Mouse (Mus musculus) A20 (cell line): ENCODE results near the gene Ptbp1.

Experiments used
- DNase-seq: peaks from one replicate; pipeline ENCODE4 v3.0.0-alpha.2; 2011; ENCODE audit warnings: low read depth, low spot score

The Ptbp1 gene

DNA sequence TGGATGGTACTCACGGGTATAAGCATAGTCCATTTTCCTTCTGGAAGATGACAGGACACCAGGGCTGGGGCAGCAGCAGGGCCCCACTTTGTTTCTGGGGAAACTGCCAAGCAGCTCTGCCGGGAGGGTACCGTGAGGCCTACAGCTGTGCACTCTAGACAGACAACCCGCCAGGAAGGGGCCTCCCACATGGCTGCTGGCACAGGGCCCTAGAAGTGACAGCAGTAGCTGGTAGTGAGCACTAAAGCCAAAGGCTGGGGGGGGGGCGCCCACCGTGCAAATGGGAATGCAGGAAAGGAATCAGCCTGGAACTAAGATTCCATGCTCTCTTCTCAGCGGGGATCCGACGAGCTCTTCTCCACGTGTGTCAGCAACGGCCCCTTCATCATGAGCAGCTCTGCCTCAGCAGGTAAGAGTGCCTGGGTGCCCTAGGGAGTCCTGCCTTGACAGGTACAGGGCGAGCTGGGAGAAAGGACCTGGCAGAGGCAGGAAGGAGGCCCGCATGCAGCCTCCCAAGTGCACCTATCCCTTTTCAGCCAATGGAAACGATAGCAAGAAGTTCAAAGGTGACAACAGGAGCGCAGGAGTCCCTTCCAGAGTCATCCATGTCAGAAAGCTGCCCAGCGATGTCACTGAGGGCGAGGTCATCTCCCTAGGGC is 4.3 kb downstream of the Ptbp1 start:
- DNase-seq = no peak

- DNase-seq = no peak
Observed at GRCm38 (mm10) chr10:79859116-79859515, 4.9 kb downstream of the Ptbp1 start.

GRCm38 (mm10) chr10:79860079-79860911 is 6.1 kb downstream of the Ptbp1 start:
- no peak for DNase-seq

DNA sequence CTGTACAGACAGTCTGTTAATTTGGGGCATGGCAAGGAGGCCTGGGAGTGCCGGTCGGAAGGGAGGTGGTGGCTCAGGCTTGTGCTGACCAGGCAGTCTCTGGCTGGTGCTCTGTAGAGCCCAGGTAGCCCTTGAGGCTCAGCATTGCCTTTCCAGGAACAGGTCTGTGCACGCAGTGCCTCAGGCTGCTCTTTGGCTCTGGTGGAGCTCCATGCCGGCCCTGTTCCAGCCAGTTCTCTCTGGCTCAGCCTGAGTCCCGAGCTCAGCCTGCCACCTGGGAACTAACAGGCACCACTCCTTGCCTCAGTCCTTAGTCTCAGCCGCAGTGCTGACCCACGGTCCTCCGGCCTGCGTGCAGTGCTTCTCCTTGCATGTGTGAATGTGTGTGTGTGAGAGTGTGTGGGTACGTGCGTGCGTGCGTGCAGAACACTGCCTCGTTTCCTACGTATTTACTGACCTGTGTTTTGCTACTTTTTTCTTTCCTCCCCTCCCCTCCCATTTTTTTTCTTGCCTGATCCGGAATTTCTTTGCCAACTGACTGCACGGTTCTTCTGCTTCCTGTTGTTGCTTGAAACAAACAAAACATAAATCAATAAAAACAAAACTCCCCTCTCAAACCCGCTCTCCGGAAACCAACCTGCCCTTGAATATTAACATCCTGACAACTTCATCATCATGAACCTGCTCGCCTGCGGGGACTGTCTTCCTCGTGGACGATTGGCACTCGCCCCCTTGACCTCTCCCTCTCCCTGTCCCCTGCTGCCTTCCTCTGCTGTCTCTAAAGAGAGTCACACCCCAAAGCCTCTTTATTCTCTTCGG is 7.2 kb downstream of the Ptbp1 start:
- DNase-seq = no peak

GRCm38 (mm10) chr10:79862049-79862788 is 8.0 kb downstream of the Ptbp1 start:
- DNase-seq = no peak

- DNase-seq = no peak
Observed at GRCm38 (mm10) chr10:79862925-79863324, 8.7 kb downstream of the Ptbp1 start.

DNA sequence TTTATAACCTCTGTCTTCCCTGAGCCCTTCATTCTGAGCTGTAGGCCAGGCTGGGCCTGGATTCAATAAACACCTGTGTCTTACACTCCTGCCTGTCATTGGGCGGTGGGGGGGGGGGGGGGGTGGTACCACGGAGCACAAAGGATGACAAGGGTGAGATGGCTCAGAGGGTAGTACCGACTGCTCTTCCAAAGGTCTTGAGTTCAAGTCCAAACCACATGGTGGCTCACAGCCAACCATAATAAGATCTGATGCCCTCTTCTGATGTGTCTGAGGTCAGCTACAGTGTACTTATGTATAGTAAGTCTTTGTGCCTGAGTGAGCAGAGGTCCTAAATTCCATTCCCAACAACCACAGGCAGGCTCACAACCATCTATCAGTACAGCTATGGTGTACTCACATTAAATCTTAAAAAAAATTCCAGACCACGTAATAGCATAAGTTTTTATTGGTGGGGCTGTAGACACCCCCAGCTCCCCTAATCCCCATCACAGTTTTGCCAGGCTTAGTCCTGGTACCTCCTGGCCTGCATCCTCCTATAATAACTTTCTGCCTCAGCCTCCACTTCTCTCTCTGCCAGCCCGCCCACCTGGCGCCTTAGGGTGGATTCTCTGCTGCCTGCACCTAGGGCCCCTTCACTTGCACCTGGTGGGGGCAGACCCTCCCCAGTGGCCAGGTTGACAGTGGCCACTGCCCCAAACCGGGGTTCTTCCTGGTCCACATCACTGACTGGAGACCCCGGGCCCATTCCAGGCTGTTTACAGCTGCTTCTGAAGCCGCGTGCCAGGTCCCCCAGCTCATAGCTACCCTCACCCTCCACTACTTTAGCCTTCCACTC is 10.3 kb downstream of the Ptbp1 start:
- DNase-seq = no peak

DNA sequence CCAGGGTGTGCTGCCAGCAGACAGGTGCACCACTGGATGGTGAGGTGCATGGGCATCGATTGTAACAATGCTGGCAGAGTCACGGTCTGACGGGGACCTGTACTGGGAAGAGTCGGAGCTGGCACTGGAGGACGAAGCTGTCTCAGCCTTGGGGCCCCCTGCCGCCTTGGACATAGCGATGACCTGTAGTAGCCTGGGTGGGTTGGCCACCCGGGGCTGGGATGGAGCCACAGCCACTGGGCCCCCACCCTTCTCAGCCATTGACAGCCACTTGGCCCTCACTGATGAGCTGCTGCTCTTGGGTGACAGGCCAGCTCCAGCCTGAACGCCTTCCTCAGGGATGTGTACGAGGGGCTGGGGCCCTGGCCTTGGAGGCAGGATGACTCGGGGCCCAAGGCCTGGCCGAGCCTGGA is 11.0 kb downstream of the Ptbp1 start:
- no peak for DNase-seq

DNA sequence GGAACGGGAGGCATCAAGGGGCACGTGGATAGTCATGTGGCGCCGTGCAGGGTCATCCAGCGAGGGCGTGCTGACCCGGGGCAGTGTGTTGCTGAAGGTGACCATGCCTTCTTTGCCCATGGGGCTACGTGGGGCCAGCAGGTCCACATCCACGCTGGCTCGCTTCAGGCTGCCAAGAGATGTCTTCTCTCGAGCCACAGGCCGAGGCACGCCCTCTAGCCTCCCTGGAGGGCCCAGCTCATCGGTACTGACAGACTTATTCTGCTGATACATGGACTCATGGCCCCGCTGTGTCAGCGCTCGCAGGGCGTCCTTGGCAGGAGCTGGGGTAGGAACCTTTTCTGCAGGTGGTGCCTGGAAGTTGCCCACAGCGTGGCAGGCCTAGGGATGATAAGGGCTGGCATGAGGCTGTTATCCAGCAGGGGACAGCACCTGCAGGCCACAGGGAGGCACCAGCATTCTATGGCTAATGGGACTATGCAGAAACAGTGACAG is 11.6 kb downstream of the Ptbp1 start:
- no peak for DNase-seq

DNA sequence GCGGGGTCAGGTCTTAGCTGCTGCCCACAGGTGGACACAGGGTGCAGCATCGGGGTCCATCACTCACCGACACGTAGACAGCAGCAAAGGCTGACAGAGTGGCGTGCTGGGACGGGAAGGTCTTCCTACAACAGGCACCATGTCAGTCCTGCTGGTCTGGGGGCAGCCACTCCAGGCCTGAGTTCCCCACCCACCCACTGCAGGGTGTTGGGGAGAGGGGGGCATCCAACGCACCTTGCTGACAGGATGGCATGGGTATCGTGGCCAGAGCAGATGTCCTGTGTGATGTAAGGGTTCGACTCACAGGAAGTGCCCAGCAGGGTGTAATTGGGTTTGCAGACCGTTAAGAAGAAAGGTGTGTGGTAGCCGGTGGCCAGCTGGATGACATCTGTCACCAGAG is 12.4 kb downstream of the Ptbp1 start:
- no peak for DNase-seq

GRCm38 (mm10) chr10:79871845-79872244 is 17.6 kb downstream of the Ptbp1 start:
- no peak for DNase-seq

DNA sequence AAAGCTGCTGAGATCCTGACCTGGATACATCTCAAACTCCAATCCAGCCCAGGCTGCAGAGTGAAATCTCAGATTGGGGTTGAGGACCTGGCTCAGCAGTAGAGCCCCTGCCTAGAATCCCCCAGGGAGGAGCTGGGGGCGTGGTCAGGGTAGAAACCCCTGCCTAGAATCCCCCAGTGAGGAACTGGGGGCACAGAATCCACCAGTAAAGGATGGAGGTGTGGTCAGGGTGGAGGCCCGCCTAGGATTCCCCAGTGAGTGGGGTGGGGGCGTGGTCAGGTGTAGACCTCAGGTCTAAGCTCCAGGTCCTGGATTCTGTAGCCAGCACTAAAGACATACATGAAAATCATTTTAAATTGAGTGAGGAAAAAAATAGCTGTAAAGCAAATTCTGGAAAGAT is 18.6 kb downstream of the Ptbp1 start:
- no peak for DNase-seq

DNA sequence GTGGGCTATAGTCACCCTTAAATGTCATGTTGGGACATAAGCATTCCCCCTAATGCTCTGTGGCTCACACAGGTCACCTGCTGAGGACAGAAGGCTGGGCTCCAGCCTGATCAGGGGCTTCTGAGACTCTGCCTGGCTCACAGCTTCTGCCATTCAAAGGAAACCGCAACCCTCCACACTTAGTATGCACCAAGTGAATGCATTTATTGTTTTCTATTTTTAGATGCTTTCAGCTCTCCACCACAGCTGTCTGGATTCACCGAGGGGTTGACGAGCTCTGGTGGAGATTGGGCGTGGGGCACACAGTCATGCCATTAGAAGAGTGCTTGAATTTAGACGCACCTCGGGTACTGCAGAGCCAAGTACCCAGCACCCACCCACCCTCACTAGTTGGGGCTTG is 19.1 kb downstream of the Ptbp1 start:
- no peak for DNase-seq

- no peak for DNase-seq
Observed at GRCm38 (mm10) chr10:79873715-79874289, 19.6 kb downstream of the Ptbp1 start.

GRCm38 (mm10) chr10:79874290-79874862 is 20.1 kb downstream of the Ptbp1 start, which contains the start of the genes Prtn3 and Plppr3:
Prtn3 (plus strand) TSS chr10:79874476.
Plppr3 (minus strand) TSS chr10:79874634.
- no peak for DNase-seq

GRCm38 (mm10) chr10:79877174-79877573 is 22.9 kb downstream of the Ptbp1 start:
- DNase-seq = no peak

DNA sequence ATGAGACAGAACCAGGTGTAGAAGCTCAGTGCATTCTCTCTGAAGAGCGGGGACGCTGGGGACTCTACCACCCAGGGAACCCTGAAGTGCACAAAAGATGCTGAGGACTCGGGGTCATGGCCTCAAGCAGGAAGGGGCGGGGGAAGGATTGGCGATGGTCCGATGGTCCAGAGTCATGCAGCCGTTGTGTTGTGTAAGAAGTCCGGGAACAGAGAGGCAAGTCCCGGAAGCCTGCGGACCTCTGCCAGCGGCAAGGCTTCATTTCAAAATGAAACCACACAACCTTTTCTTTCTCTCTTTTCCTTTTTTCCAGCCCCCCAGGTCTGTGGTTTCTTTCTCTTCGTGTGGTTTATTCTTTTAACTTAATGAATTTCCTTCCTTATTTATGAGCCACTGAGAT is 23.5 kb downstream of the Ptbp1 start:
- no peak for DNase-seq

- DNase-seq = no peak
Observed at GRCm38 (mm10) chr10:79879527-79879926, 25.3 kb downstream of the Ptbp1 start.

DNA sequence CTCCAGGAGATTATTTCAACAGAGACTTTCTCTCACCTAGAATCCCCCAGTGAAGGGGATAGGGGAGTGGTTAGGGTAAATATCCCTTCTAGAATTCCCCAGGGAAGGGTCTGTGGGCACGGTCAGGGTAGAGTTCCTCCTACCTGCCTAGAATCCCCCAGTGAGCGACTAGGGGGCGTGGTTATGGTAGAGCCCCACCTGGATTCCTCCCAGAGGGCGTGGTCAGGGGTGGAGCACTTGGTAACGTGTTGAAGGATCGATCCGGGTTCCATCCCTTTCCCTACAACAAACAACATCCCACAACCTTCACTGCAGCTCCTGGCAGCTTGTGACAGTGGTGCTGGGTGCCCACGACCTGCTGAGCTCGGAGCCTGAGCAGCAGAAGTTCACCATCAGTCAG is 26.5 kb downstream of the Ptbp1 start:
- peak; percentile 53 for DNase-seq

- no peak for DNase-seq
Observed at GRCm38 (mm10) chr10:79881981-79882380, 27.8 kb downstream of the Ptbp1 start.
